ENCODE assay signal across 31 mouse cellular contexts in the genomic region with DNA sequence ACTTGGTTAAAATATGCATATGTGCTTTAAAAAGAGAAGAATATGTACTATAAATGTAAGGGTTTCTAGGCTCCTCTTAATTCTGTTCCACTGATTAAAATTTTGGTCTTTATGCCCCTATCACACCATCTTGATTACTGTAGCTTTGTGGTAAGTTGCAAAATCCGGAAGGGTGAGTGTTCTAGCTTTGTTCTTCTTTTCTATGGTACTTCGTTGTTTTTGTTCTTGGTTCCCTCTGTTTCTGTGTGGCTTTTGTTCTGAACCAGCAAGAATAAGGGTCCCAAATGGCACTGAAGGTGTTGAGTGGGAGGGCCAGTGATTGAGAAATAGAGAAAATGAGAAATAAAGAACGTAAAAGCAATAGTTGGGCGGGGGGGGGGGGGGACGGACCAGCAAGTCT. TPM values are rescaled to one million over a fixed set of nuclear protein-coding genes. Genes with fewer than 3 reads are reported as not detected.
"Had no signal": no experiment of that assay in that cellular context is flagged by ENCODE, and none has a peak within 500 bp of the region (broad histone marks: within the 10 kb centered on the region; RNA-seq: fewer than 3 reads in every experiment).

No protein-coding gene starts in this region.

- H3K4me1 ChIP-seq: limb, embryonic 10.5 days; limb, embryonic 13.5 days; liver, embryonic 13.5 days; stomach, embryonic 15.5 days had no signal

- H3K9ac ChIP-seq: limb, embryonic 13.5 days; liver, embryonic 13.5 days; liver, postnatal 0 days; lung, embryonic 14.5 days; stomach, embryonic 15.5 days had no signal

- H3K36me3 ChIP-seq: limb, embryonic 10.5 days; limb, embryonic 13.5 days; liver, embryonic 13.5 days; stomach, embryonic 15.5 days had no signal

- ATAC-seq: intestine, embryonic 16.5 days; liver, postnatal 0 days had no signal

- H3K27me3 ChIP-seq: limb, embryonic 13.5 days; liver, embryonic 13.5 days; stomach, embryonic 15.5 days had no signal

- DNase-seq: kidney, adult 18-20 months; kidney, adult 9 months; kidney, postnatal 25 days; layer of hippocampus, adult 9-11 months; liver, embryonic 13.5 days; liver, postnatal 0 days; lung, embryonic 14.5 days; lung, postnatal 10 days; lung, postnatal 4 days; midbrain, embryonic 14.5 days; retina, postnatal 1 day; right cerebral cortex, postnatal 25 days; spleen, adult 18-20 months; thymus, postnatal 25 days had no signal

- H3K4me3 ChIP-seq: layer of hippocampus, adult 2 months; limb, embryonic 10.5 days; limb, embryonic 13.5 days; liver, embryonic 13.5 days; myocyte; stomach, embryonic 15.5 days had no signal

- H3K9me3 ChIP-seq: limb, embryonic 10.5 days; limb, embryonic 13.5 days; liver, embryonic 13.5 days; stomach, embryonic 15.5 days had no signal

- H3K27ac ChIP-seq: layer of hippocampus, adult 2 months; limb, embryonic 10.5 days; limb, embryonic 13.5 days; liver, embryonic 13.5 days; stomach, embryonic 15.5 days had no signal

- H3K4me2 ChIP-seq: limb, embryonic 13.5 days; liver, embryonic 13.5 days; lung, embryonic 14.5 days; midbrain, embryonic 11.5 days; stomach, embryonic 15.5 days had no signal

RNA-seq across cellular contexts. Expression of gene Rpl9-ps1, which starts 27.2 kb away (rescaled TPM):
- total RNA-seq: layer of hippocampus, adult 2 months; layer of hippocampus, postnatal 25 days; left cerebral cortex, adult 18-20 months; left cerebral cortex, postnatal 25 days; liver, adult 2 months; megakaryocyte-erythroid progenitor cell, adult 5-6 weeks had no signal
- polyA plus RNA-seq: intestine, embryonic 16.5 days; kidney, embryonic 16.5 days; large intestine, adult 2 months; limb, embryonic 10.5 days; limb, embryonic 13.5 days; liver, adult 2 months; liver, embryonic 13.5 days; liver, postnatal 0 days; lung, embryonic 14.5 days; midbrain, embryonic 11.5 days; midbrain, embryonic 14.5 days; myocyte; neural tube, embryonic 11.5 days; neural tube, embryonic 14.5 days; stomach, embryonic 15.5 days; thymus, postnatal 0 days had no signal

RNA-seq across cellular contexts. Expression of gene Ccl3, which starts 30.9 kb away (rescaled TPM):
- total RNA-seq: layer of hippocampus, adult 2 months; layer of hippocampus, postnatal 25 days; left cerebral cortex, adult 18-20 months; left cerebral cortex, postnatal 25 days had no signal
- polyA plus RNA-seq: myocyte had no signal

RNA-seq across cellular contexts. Expression of gene Ccl4, which starts 44.1 kb away (rescaled TPM):
- total RNA-seq: layer of hippocampus, adult 2 months; layer of hippocampus, postnatal 25 days; left cerebral cortex, adult 18-20 months; left cerebral cortex, postnatal 25 days; liver, adult 2 months had no signal
- polyA plus RNA-seq: midbrain, embryonic 11.5 days; myocyte had no signal
